Mouse (Mus musculus) cerebellum, postnatal 10 days (tissue): ENCODE measurements around the gene Eef1akmt2.

Experiments used
- DNase-seq, 2 experiments: peaks; one replicate each; pipeline ENCODE4 v3.0.0; 2021; ENCODE audit warnings: mixed read lengths in 2 of 2

Eef1akmt2 gene

DNA sequence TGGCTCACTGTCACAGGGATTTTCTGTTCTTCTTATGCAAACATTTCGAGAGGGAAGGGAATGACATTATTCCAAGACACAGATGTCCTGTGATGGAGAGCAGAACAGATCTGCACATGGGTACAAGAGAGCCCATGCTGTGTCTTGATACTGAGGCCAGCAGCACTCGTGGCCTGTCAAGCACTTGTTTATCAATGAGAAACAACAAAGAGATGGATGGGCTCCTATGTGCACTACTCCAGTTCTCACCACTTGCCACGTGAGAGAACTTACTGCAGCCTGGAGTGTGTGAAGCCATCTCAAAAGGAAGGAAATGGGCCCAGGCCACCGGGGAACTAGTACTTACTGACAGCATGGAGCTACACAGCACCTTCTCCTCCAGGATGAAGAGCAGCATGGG is 66.0 kb downstream of the Eef1akmt2 start:
- peak; percentile 69 to 73 for DNase-seq

DNA sequence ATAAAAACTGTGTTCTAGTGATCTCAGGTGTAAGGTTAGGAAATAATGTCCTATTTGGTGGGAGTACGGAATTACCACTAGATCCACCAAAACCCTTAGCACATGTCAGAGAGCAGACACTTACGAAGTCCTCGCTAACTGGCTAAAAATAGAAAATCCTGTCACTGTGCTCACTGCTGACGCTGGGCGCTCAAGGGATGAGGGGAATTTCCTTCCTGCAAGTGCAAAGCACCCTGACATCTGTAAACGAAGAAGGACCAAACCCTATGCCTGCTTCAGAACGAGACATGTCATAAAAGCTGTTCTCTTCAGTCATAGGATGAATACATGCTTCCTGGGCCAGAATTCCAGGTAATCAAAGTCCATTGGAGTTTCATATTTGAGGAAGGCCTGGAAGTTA is 66.5 kb downstream of the Eef1akmt2 start:
- no peak for DNase-seq

DNA sequence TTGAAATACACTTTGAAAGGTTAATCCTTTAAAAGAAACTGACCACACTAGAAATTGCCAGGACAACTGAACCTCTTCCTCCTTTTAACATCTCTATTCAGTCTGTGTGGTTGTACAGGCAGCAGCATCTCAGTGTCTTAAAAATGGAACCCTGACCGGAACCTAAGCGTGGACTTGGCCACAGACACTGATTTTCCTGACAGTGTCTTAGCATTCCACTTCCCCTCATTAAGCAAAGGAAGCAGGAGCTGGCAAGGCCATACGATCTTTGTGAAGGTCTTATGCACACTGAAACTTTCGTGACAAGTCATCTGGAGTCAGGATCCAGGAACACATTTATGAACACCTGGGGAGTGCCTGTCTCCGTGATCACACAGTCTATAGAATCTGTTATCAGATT is 68.4 kb downstream of the Eef1akmt2 start:
- DNase-seq: no peak

DNA sequence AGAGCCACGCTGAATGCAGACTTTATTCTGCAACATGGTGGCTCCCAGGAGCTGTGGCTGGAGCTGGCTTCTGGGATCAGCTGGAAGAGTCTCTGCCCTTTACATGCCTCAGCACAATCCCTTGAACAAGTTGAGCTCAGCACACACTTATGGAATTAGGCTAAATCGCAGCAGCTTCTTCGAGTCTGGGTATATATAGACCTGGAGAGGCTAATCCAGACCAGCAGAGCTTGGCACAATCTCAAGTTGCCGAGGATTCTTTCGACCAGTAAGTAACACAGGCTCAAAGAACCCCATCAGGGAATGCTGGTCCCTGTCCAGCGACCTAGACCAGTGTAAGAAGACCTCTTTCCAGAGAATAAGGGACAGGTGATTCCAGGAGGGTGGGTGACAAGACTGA is 70.6 kb downstream of the Eef1akmt2 start:
- peak; percentile 80 to 83 for DNase-seq

DNA sequence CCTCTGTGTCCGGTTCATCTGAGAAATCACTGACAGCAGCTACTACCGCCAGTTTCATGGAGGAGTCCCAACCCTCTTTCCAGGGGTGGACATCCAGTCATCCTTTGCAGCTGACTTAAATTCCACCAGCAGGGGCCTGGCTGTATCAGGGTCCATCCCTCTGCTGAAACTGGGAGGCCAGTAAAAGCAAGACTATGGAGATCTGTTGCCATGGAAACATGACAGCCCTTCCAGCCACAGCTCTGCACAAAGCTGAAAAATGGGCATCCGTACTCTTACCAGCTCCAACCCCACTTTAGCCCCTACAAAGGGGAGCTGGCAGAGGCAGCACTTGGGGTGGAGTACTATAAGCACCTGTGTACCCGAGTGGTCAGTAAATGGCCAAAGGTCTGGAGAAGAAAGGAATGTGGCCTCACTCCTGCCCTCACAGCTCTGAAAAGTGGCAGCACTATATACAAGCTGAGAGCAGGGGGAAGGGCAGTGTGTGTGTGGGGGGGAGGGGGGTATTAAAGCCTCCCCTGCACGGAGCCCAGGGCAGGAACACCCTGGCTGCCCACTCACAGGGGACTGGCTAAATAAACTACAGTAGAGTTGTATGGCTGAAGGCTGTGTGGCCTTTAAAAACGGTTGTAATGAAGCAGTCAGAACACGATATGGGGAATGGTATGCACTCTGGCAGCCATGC is 71.2 kb downstream of the Eef1akmt2 start:
- DNase-seq: peak; percentile 51 to 62

DNA sequence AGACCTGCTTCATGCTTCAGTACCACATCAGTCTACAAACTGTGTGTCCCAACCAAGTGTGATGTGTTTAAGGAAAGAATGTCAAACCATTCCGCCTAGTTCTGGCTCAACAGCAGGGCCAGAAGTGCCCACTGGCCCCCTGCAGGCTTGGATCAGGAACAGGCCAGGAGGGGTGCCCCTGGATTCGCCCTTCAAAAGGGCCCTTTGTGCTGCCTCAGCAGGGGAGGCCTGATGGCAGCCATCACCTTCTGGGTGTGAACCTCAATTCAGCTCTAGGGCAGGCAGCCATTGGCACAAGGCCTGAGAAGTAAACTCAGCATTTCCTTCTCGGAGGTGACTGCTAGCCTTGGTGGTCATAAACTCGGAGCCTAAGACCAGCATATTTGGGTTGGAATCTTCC is 71.9 kb downstream of the Eef1akmt2 start:
- peak; percentile 68 to 79 for DNase-seq

DNA sequence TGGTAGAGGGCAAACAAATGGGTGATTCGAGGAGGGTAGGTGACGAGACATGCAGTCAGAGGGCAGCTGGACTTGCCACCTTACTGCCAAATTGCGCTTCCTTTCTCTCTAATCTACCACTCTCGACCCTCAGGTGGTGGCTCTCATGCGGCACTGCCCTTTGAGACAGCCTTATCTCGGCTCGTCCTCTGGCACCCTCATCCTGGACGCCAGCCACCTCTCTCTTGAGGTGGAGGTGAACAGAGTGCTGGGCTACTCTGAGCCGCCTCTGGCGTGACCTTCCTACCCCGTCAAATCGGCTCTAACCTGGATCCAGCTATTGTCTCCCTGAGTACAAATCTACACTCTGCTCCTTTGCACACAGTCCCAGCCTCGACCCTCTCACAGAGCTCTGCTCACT is 73.8 kb downstream of the Eef1akmt2 start:
- DNase-seq: no peak

DNA sequence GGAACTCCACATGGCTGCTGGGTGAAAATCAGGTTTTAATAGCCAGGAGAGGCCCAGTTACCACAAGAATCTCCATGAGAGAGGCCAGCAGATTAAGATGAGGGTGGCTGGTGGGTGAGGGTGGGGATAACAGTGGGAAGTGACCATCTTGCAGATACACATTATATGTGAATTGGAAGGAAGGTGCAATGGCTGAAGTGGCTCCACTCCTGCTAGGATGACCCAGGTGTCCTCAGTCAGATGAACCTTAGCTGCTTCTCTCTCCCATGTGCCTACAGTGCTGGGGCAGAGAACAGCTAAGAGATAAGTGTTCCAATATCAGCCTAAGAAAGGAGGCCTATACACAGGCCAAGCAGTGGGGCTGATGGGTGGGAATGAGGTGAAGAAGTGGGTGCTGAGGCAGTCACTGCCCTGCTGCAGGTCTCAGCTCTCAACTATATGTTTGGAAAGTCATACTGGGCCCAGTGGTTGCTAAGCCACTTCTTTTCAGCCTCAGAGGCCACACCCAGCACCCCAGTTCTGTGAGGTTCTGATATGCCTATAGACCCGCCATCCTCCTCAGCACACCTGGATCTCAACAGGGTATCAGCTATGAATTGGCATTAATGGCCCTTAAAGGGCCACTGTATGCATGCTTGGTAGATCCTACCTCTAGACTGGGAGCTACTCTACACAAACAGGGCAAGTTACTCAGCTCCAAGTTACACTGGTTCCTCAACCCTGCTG is 74.6 kb downstream of the Eef1akmt2 start:
- no peak for DNase-seq
